Comparison of ENCODE assay signal across 12 mouse cellular contexts in genomic region chr6:55010330-55011091, GRCm38 (mm10). TPM values are rescaled to one million over a fixed set of nuclear protein-coding genes. Genes with fewer than 3 reads are reported as not detected.
DNase-seq lines count a peak whose midpoint lies in the region; ATAC-seq and TF ChIP-seq lines count a peak whose summit lies in the region.
"Had no signal": no experiment of that assay in that cellular context is flagged by ENCODE, and none has a peak within 500 bp of the region (broad histone marks: within the 10 kb centered on the region; RNA-seq: fewer than 3 reads in every experiment).

No protein-coding gene starts in this region.

- no peak for TF ChIP-seq EP300 in MEL (IDR thresholded peaks at IDR 0.05; ENCODE audit: low read depth in 1 of 2, low read length in 2 of 2)

- peak; percentile 13 for DNase-seq in embryo, embryonic 11 days
- no peak for DNase-seq in embryo, embryonic 9.5 days (ENCODE audit: extremely low spot score)
- no peak for DNase-seq in MEL (ENCODE audit: low read depth, low spot score)
- DNase-seq in midbrain, embryonic 11.5 days (ENCODE audit: low spot score, missing footprints), result peak; percentile 82
- no peak for DNase-seq in liver
- DNase-seq: cerebellum, adult 9-10 months; kidney, adult 2 months; lung, postnatal 10 days; thymus, adult 2 months had no signal

- H3K9ac ChIP-seq in MEL (ENCODE audit: control insufficient read depth, low read depth, low read length, poor library complexity, severe bottlenecking), result no peak overlapping the region
- H3K9ac ChIP-seq in hindbrain, embryonic 15.5 days, result no peak overlapping the region
- no peak overlapping the region for H3K9ac ChIP-seq in midbrain, embryonic 11.5 days (ENCODE audit: low read length)
- no peak overlapping the region for H3K9ac ChIP-seq in kidney, embryonic 14.5 days (ENCODE audit: low read depth, low read length)

- no peak for TF ChIP-seq POLR2A in MEL (IDR thresholded peaks at IDR 0.05; ENCODE audit: control insufficient read depth in 1 of 2, insufficient read depth in 1 of 2, low read depth in 1 of 2, low read length in 2 of 2, poor library complexity in 1 of 2)

- H3K27ac ChIP-seq in MEL (ENCODE audit: control insufficient read depth, low read depth, low read length), result no peak overlapping the region
- H3K27ac ChIP-seq in hindbrain, embryonic 15.5 days (replicated peaks), result peak overlapping the region; percentile 59
- peak overlapping the region; percentile 62; the same call in 1 of the 2 replicates for H3K27ac ChIP-seq in midbrain, embryonic 11.5 days (ENCODE audit: low read depth, low read length)
- H3K27ac ChIP-seq in kidney, embryonic 14.5 days (ENCODE audit: low read depth, low read length), result no peak overlapping the region

- no peaks in the 10 kb centered on the region for H3K9me3 ChIP-seq in MEL (replicated peaks; ENCODE audit: insufficient read depth, low read length)
- no peaks in the 10 kb centered on the region for H3K9me3 ChIP-seq in hindbrain, embryonic 15.5 days
- no peaks in the 10 kb centered on the region for H3K9me3 ChIP-seq in midbrain, embryonic 11.5 days (ENCODE audit: control insufficient read depth, low read length)
- H3K9me3 ChIP-seq in kidney, embryonic 14.5 days (ENCODE audit: control insufficient read depth, low read length), result no peaks in the 10 kb centered on the region

- no peak for TF ChIP-seq RAD21 in MEL (IDR thresholded peaks at IDR 0.05; ENCODE audit: low read depth, low read length)

- H3K4me1 ChIP-seq in MEL (ENCODE audit: control insufficient read depth in 1 of 2, insufficient read depth in 2 of 2, low read length in 2 of 2), result no peaks in the 10 kb centered on the region
- H3K4me1 ChIP-seq in hindbrain, embryonic 15.5 days (replicated peaks), result peaks cover 10% of the 10 kb centered on the region
- peaks cover 6% of the 10 kb centered on the region for H3K4me1 ChIP-seq in midbrain, embryonic 11.5 days (ENCODE audit: control insufficient read depth, insufficient read depth, low read length)
- H3K4me1 ChIP-seq in kidney, embryonic 14.5 days (ENCODE audit: control insufficient read depth, insufficient read depth, low read length), result no peaks in the 10 kb centered on the region

- 55% methylated on average over 4 of the region's 4 CpGs for whole genome bisulfite sequencing in hindbrain, embryonic 15.5 days
- WGBS in midbrain, embryonic 11.5 days, result 67% methylated on average over 4 of the region's 4 CpGs
- WGBS in kidney, embryonic 14.5 days, result 64% methylated on average over 4 of the region's 4 CpGs

- no peak overlapping the region for H3K4me3 ChIP-seq in MEL (ENCODE audit: control insufficient read depth in 1 of 2, insufficient read depth in 1 of 2, low read depth in 2 of 2, low read length in 2 of 2)
- H3K4me3 ChIP-seq in hindbrain, embryonic 15.5 days, result no peak overlapping the region
- no peak overlapping the region for H3K4me3 ChIP-seq in midbrain, embryonic 11.5 days (ENCODE audit: low read depth, low read length)
- H3K4me3 ChIP-seq in kidney, embryonic 14.5 days (ENCODE audit: low read length), result no peak overlapping the region

- ATAC-seq in hindbrain, embryonic 15.5 days (ENCODE audit: low FRiP score, low read depth), result 0 out of 2 replicates have a peak, but pooled peaks have one; percentile 23
- peak; percentile 36; the same call in 1 of the 2 replicates for ATAC-seq in midbrain, embryonic 11.5 days (ENCODE audit: low FRiP score)
- ATAC-seq in kidney, embryonic 14.5 days (ENCODE audit: low FRiP score, low TSS enrichment), result no peak
- no peak for ATAC-seq in inflammation-experienced regulatory T-cells, adult 6 months

- H3K4me2 ChIP-seq in hindbrain, embryonic 15.5 days, result peak overlapping the region; percentile 49
- H3K4me2 ChIP-seq in midbrain, embryonic 11.5 days, result peak overlapping the region; percentile 10; the same call in 1 of the 2 replicates
- no peak overlapping the region for H3K4me2 ChIP-seq in kidney, embryonic 14.5 days (replicated peaks; ENCODE audit: low read depth, low read length)

- H3K79me2 ChIP-seq in MEL (ENCODE audit: control insufficient read depth, insufficient read depth, low read length, poor library complexity), result no peaks in the 10 kb centered on the region

- peaks cover 4 to 5% of the 10 kb centered on the region in 2 experiments for H3K27me3 ChIP-seq in MEL (ENCODE audit: control insufficient read depth in 1 of 2, insufficient read depth in 2 of 2, low read length in 2 of 2)
- no peaks in the 10 kb centered on the region for H3K27me3 ChIP-seq in hindbrain, embryonic 15.5 days
- no peaks in the 10 kb centered on the region for H3K27me3 ChIP-seq in midbrain, embryonic 11.5 days (ENCODE audit: control insufficient read depth, insufficient read depth, low read length)
- H3K27me3 ChIP-seq in kidney, embryonic 14.5 days (ENCODE audit: control insufficient read depth, insufficient read depth, low read length), result no peaks in the 10 kb centered on the region

- TF ChIP-seq CTCF in MEL (IDR thresholded peaks at IDR 0.05 in 2 of 3, conservative IDR thresholded peaks at IDR 0.05 in 1 of 3; ENCODE audit: control insufficient read depth in 1 of 3, insufficient read depth in 1 of 3, low read depth in 2 of 3, low read length in 3 of 3, poor library complexity in 1 of 3, severe bottlenecking in 1 of 3), result no peak

- no peaks in the 10 kb centered on the region for H3K36me3 ChIP-seq in MEL (ENCODE audit: control insufficient read depth in 1 of 2, insufficient read depth in 2 of 2, low read length in 2 of 2)
- H3K36me3 ChIP-seq in hindbrain, embryonic 15.5 days, result no peaks in the 10 kb centered on the region
- H3K36me3 ChIP-seq in midbrain, embryonic 11.5 days (ENCODE audit: control insufficient read depth, insufficient read depth, low read length), result no peaks in the 10 kb centered on the region
- H3K36me3 ChIP-seq in kidney, embryonic 14.5 days (ENCODE audit: control insufficient read depth, insufficient read depth, low read length), result no peaks in the 10 kb centered on the region

TF ChIP-seq in MEL, 35 proteins besides CTCF, POLR2A, EP300 and RAD21:
- TF ChIP-seq E2F4 (IDR thresholded peaks at IDR 0.05; ENCODE audit: borderline replicate concordance, low read depth, low read length) (no peak), GATA1 (IDR thresholded peaks at IDR 0.05; ENCODE audit: low read depth, low read length) (0 out of 2 replicates have a peak, but pooled peaks have one; percentile 20)

RNA-seq across cellular contexts. Expression of gene Ggct, which starts 17.8 kb away (rescaled TPM):
- 19.1 and 23.7 TPM in 2 replicates for total RNA-seq in MEL (2012; rRNA removed)
- 10 to 100 TPM in 1 of 2 experiments, not detected in 1; 41.6 TPM for polyA plus RNA-seq in MEL (2012; ENCODE audit: insufficient read depth in 1 of 2, insufficient read length in 2 of 2, low read depth in 1 of 2, low replicate concordance in 2 of 2, missing spikeins in 1 of 2)
- polyA plus RNA-seq in hindbrain, embryonic 15.5 days (2015; fragmentation: Nextera tagmentation; extraction: Ambion mirVana), result 12.7 and 15.3 TPM in 2 replicates
- polyA plus RNA-seq in midbrain, embryonic 11.5 days (2014; fragmentation: Nextera tagmentation; extraction: Ambion mirVana), result 12.9 and 14.4 TPM in 2 replicates
- 8.9 and 10.8 TPM in 2 replicates for polyA plus RNA-seq in kidney, embryonic 14.5 days (2014; fragmentation: Nextera tagmentation; extraction: Ambion mirVana)
- polyA plus RNA-seq in inflammation-experienced regulatory T-cells, adult 6 months (2017; shearing (Covaris generic)), result 10 to 100 TPM; 30.0 to 31.4 (median 31.3) TPM

RNA-seq across cellular contexts. Expression of gene Gars, which starts 27.3 kb away (rescaled TPM):
- 171 and 237 TPM in 2 replicates for total RNA-seq in MEL (2012; rRNA removed)
- 100 to 1,000 TPM; 225 to 325 TPM for polyA plus RNA-seq in MEL (2012; ENCODE audit: insufficient read depth in 1 of 2, insufficient read length in 2 of 2, low read depth in 1 of 2, low replicate concordance in 2 of 2, missing spikeins in 1 of 2)
- polyA plus RNA-seq in hindbrain, embryonic 15.5 days (2015; fragmentation: Nextera tagmentation; extraction: Ambion mirVana), result 197 TPM in 2 replicates
- 225 and 241 TPM in 2 replicates for polyA plus RNA-seq in midbrain, embryonic 11.5 days (2014; fragmentation: Nextera tagmentation; extraction: Ambion mirVana)
- polyA plus RNA-seq in kidney, embryonic 14.5 days (2014; fragmentation: Nextera tagmentation; extraction: Ambion mirVana), result 105 and 153 TPM in 2 replicates
- 10 to 100 TPM; 14.1 to 44.6 (median 31.2) TPM for polyA plus RNA-seq in inflammation-experienced regulatory T-cells, adult 6 months (2017; shearing (Covaris generic))

RNA-seq across cellular contexts. Expression of gene Nod1, which starts 38.1 kb away (rescaled TPM):
- total RNA-seq in MEL (2012; rRNA removed), result 0.10 and 0.12 TPM in 2 replicates
- under 1 TPM in 1 of 2 experiments, not detected in 1; 0.21 TPM for polyA plus RNA-seq in MEL (2012; ENCODE audit: insufficient read depth in 1 of 2, insufficient read length in 2 of 2, low read depth in 1 of 2, low replicate concordance in 2 of 2, missing spikeins in 1 of 2)
- polyA plus RNA-seq in hindbrain, embryonic 15.5 days (2015; fragmentation: Nextera tagmentation; extraction: Ambion mirVana), result 3.2 and 3.9 TPM in 2 replicates
- 1.9 and 2.1 TPM in 2 replicates for polyA plus RNA-seq in midbrain, embryonic 11.5 days (2014; fragmentation: Nextera tagmentation; extraction: Ambion mirVana)
- 1.8 and 3.6 TPM in 2 replicates for polyA plus RNA-seq in kidney, embryonic 14.5 days (2014; fragmentation: Nextera tagmentation; extraction: Ambion mirVana)
- 10 to 100 TPM in 2 of 3 experiments, 1 to 10 TPM in 1; 9.7 to 14.2 (median 11.4) TPM for polyA plus RNA-seq in inflammation-experienced regulatory T-cells, adult 6 months (2017; shearing (Covaris generic))

Comparison
In these comparisons a context has a peak if more than half of its experiments do, and no peak if none do; other contexts are left out.
1. DNase-seq: peak in embryo, embryonic 11 days (single experiment) and midbrain, embryonic 11.5 days (single experiment); none in embryo, embryonic 9.5 days (single experiment), MEL (single experiment) and liver (single experiment).
2. H3K27ac ChIP-seq: peak in hindbrain, embryonic 15.5 days (single experiment) and midbrain, embryonic 11.5 days (single experiment); none in MEL (single experiment) and kidney, embryonic 14.5 days (single experiment).
3. ATAC-seq: peak in hindbrain, embryonic 15.5 days (single experiment) and midbrain, embryonic 11.5 days (single experiment); none in kidney, embryonic 14.5 days (single experiment) and inflammation-experienced regulatory T-cells, adult 6 months (single experiment).